Mouse (Mus musculus): Measurements from ENCODE around the gene Plcl1. TPM values are rescaled to one million over a fixed set of nuclear protein-coding genes. Genes with fewer than 3 reads are reported as not detected.

The Plcl1 gene
- total and polyA plus RNA-seq, 3 experiments, result 0.08 to 0.41 (median 0.13) TPM

GRCm38 (mm10) chr1:55505811-55506210 lies 100.1 kb downstream of the Plcl1 start:
- in situ Hi-C loops (cut with MboI; ENCODE audit: low pct_ligation_motif_present, low pct_unique_long_range_greater_than_20kb, low sequenced_read_pairs), result no loop called here
- Histone ChIP-seq H3K4me3 (replicated peaks in 1 of 3; ENCODE audit: low read depth in 2 of 3, low read length in 2 of 3, poor library complexity in 1 of 3) (no peak overlapping the region), H3K27ac (ENCODE audit: insufficient read depth, low read depth) (no peak overlapping the region), H3K4me1 (ENCODE audit: control insufficient read depth in 1 of 2, insufficient read depth in 2 of 2) (peaks cover 3 to 10% of the 10 kb centered on the region in 2 experiments; a peak in 2 of 4 replicates), H3K79me2 (replicated peaks; ENCODE audit: control insufficient read depth, extremely low read depth, insufficient read depth, poor library complexity, severe bottlenecking) (no peaks in the 10 kb centered on the region), H3K36me3 (replicated peaks in 1 of 2; ENCODE audit: control insufficient read depth in 1 of 2, insufficient read depth in 1 of 2, low read length in 1 of 2) (no peaks in the 10 kb centered on the region), H3K9me3 (replicated peaks; ENCODE audit: low read length) (no peaks in the 10 kb centered on the region), H3K27me3 (replicated peaks) (no peaks in the 10 kb centered on the region), H3K4me2 (ENCODE audit: insufficient read depth, low read depth, poor library complexity, severe bottlenecking) (no peak overlapping the region), H3K9ac (ENCODE audit: insufficient read depth, low read depth) (no peak overlapping the region)
- no peak for DNase-seq (ENCODE audit: extremely low read depth)
- dilution Hi-C loops (cut with MboI; ENCODE audit: extremely low pct_ligation_motif_present, extremely low pct_unique_long_range_greater_than_20kb, low sequenced_read_pairs), result no loop called here
- TF ChIP-seq ETS1 (conservative IDR thresholded peaks at IDR 0.05; ENCODE audit: low read depth, low read length) (no peak), ZKSCAN1 (IDR thresholded peaks at IDR 0.05; ENCODE audit: borderline replicate concordance, low read depth, low read length) (no peak), MAZ (IDR thresholded peaks at IDR 0.05; ENCODE audit: low read depth, low read length) (no peak), CHD2 (IDR thresholded peaks at IDR 0.05; ENCODE audit: low read length) (no peak), MXI1 (IDR thresholded peaks at IDR 0.05; ENCODE audit: low read depth, low read length) (no peak), TCF12 (IDR thresholded peaks at IDR 0.05; ENCODE audit: low read depth, low read length) (no peak)

GRCm38 (mm10) chr1:55507061-55507460 lies 101.3 kb downstream of the Plcl1 start:
- Histone ChIP-seq H3K27ac (ENCODE audit: insufficient read depth, low read depth) (no peak overlapping the region), H3K4me1 (ENCODE audit: control insufficient read depth in 1 of 2, insufficient read depth in 2 of 2) (peaks cover 3 to 17% of the 10 kb centered on the region in 2 experiments), H3K4me2 (ENCODE audit: insufficient read depth, low read depth, poor library complexity, severe bottlenecking) (peak overlapping the region; percentile 50; the same call in 1 of the 2 replicates), H3K9me3 (replicated peaks; ENCODE audit: low read length) (no peaks in the 10 kb centered on the region), H3K27me3 (replicated peaks) (no peaks in the 10 kb centered on the region), H3K9ac (ENCODE audit: insufficient read depth, low read depth) (no peak overlapping the region), H3K79me2 (replicated peaks; ENCODE audit: control insufficient read depth, extremely low read depth, insufficient read depth, poor library complexity, severe bottlenecking) (no peaks in the 10 kb centered on the region), H3K36me3 (replicated peaks in 1 of 2; ENCODE audit: control insufficient read depth in 1 of 2, insufficient read depth in 1 of 2, low read length in 1 of 2) (no peaks in the 10 kb centered on the region), H3K4me3 (replicated peaks in 1 of 3; ENCODE audit: low read depth in 2 of 3, low read length in 2 of 3, poor library complexity in 1 of 3) (no peak overlapping the region)
- DNase-seq (ENCODE audit: extremely low read depth), result peak; percentile 78
- dilution Hi-C loops (cut with MboI; ENCODE audit: extremely low pct_ligation_motif_present, extremely low pct_unique_long_range_greater_than_20kb, low sequenced_read_pairs) (no loop called here), in situ Hi-C loops (cut with MboI; ENCODE audit: low pct_ligation_motif_present, low pct_unique_long_range_greater_than_20kb, low sequenced_read_pairs) (no loop called here)
- TF ChIP-seq EP300 (IDR thresholded peaks at IDR 0.05; ENCODE audit: low read length) (peak; percentile 66), ZC3H11A (IDR thresholded peaks at IDR 0.05; ENCODE audit: low read depth, low read length) (no peak), ZKSCAN1 (IDR thresholded peaks at IDR 0.05; ENCODE audit: borderline replicate concordance, low read depth, low read length) (no peak), TBP (conservative IDR thresholded peaks at IDR 0.05; ENCODE audit: low read depth, low read length) (0 out of 2 replicates have a peak, but pooled peaks have one; percentile 31), JUND (conservative IDR thresholded peaks at IDR 0.05; ENCODE audit: low read depth, low read length) (peak; percentile 52; the same call in 1 of the 2 replicates), MAFK (IDR thresholded peaks at IDR 0.05; ENCODE audit: insufficient replicate concordance, low read length) (no peak), IRF4 (IDR thresholded peaks at IDR 0.05; ENCODE audit: low read depth, low read length) (peak; percentile 54; the same call in 1 of the 2 replicates), ELF1 (IDR thresholded peaks at IDR 0.05; ENCODE audit: low read depth, low read length) (peak; percentile 66), SIN3A (IDR thresholded peaks at IDR 0.05; ENCODE audit: low read length) (0 out of 2 replicates have a peak, but pooled peaks have one; percentile 4), GABPA (IDR thresholded peaks at IDR 0.05; ENCODE audit: insufficient replicate concordance, low read depth, low read length) (no peak)

Data from CH12.LX (cell line).